Mouse (Mus musculus) liver, embryonic 12.5 days (tissue): ENCODE measurements around the gene Gm47995. TPM values are rescaled to one million over a fixed set of nuclear protein-coding genes. Genes with fewer than 3 reads are reported as not detected.

Experiments used
- ATAC-seq: fragments of 200-750 bp; cut with Nextera tagmentation; 2 replicates; pipeline ENCODE4 v1.8.0; 2017; ENCODE audit warnings: moderate number of reproducible peaks, mild to moderate bottlenecking, moderate library complexity
- H3K27ac ChIP-seq: fragments of 300-500 bp; sonication (generic); 2 replicates; pipeline ENCODE4 v1.5.1; 2016; ENCODE audit warnings: mild to moderate bottlenecking
- H3K27me3 ChIP-seq: fragments of 300-500 bp; sonication (generic); replicated peaks from 2 replicates; pipeline ENCODE4 v1.6.1; 2016; ENCODE audit warnings: mild to moderate bottlenecking, moderate library complexity
- H3K36me3 ChIP-seq: fragments of 300-500 bp; sonication (generic); 2 replicates; pipeline ENCODE4 v1.6.1; 2016; ENCODE audit warnings: mild to moderate bottlenecking, moderate library complexity
- H3K4me1 ChIP-seq: fragments of 300-500 bp; sonication (generic); 2 replicates; pipeline ENCODE4 v1.6.1; 2016
- H3K4me2 ChIP-seq: fragments of 300-500 bp; sonication (generic); 2 replicates; pipeline ENCODE4 v1.6.1; 2016; ENCODE audit warnings: mild to moderate bottlenecking, moderate library complexity
- H3K4me3 ChIP-seq: fragments of 300-500 bp; sonication (generic); 2 replicates; pipeline ENCODE4 v1.5.1; 2016; ENCODE audit warnings: mild to moderate bottlenecking, moderate library complexity
- H3K9ac ChIP-seq: fragments of 300-500 bp; sonication (generic); 2 replicates; pipeline ENCODE4 v1.6.1; 2016; ENCODE audit warnings: mild to moderate bottlenecking, moderate library complexity
- H3K9me3 ChIP-seq: fragments of 300-500 bp; sonication (generic); replicated peaks from 2 replicates; pipeline ENCODE4 v1.6.1; 2016; ENCODE audit warnings: mild to moderate bottlenecking, moderate library complexity
- WGBS: fragments of 180-500 bp; shearing (Covaris S2); methylation state at CpG from one replicate; pipeline ENCODE4 v1.1.7; 2016; ENCODE audit not compliant: insufficient replicate concordance; 5-methylcytosine and 5-hydroxymethylcytosine counted together
- polyA plus RNA-seq: library from polyadenylated mRNA; unstranded; fragments of >200 nt; fragmentation: Nextera tagmentation; extraction: Ambion mirVana; gene quantifications from 2 replicates; pipeline ENCODE4 v1.2.1, GENCODE M21; 2016

The Gm47995 gene
- polyA plus RNA-seq, 1 experiment from 2014 or later, result 0.85 TPM

- no peaks in the 10 kb centered on the region for H3K9me3 ChIP-seq
- H3K36me3 ChIP-seq, result no peaks in the 10 kb centered on the region
- peaks cover 30% of the 10 kb centered on the region for H3K4me1 ChIP-seq
- no peak overlapping the region for H3K4me2 ChIP-seq
- 35% methylated on average over 3 of the region's 3 CpGs for WGBS
- no peak overlapping the region for H3K9ac ChIP-seq
- peak; percentile 54; the same call in 1 of the 2 replicates for ATAC-seq
- 0 out of 2 replicates have a peak, but pooled peaks cover 4% of the 10 kb centered on the region for H3K27me3 ChIP-seq
- H3K4me3 ChIP-seq, result no peak overlapping the region
- peak overlapping the region; percentile 42; the same call in 1 of the 2 replicates for H3K27ac ChIP-seq
These were observed 18.2 kb downstream of the Gm47995 start for GRCm38 (mm10) chr1:151216417-151216816.

- ATAC-seq, result no peak
- H3K4me2 ChIP-seq, result no peak overlapping the region
- 0 out of 2 replicates have a peak, but pooled peaks cover 2% of the 10 kb centered on the region for H3K27me3 ChIP-seq
- no peaks in the 10 kb centered on the region for H3K36me3 ChIP-seq
- H3K4me3 ChIP-seq, result no peak overlapping the region
- 82% methylated on average over 5 of the region's 5 CpGs for WGBS
- H3K27ac ChIP-seq, result no peak overlapping the region
- no peaks in the 10 kb centered on the region for H3K9me3 ChIP-seq
- H3K4me1 ChIP-seq, result peaks cover 25% of the 10 kb centered on the region
- H3K9ac ChIP-seq, result no peak overlapping the region
These were observed 20.8 kb downstream of the Gm47995 start for GRCm38 (mm10) chr1:151219045-151219444.

GRCm38 (mm10) chr1:151220098-151220497 is 21.9 kb downstream of the Gm47995 start:
- WGBS, result 72% methylated on average over 7 of the region's 7 CpGs
- H3K9me3 ChIP-seq, result no peaks in the 10 kb centered on the region
- H3K36me3 ChIP-seq, result no peaks in the 10 kb centered on the region
- ATAC-seq, result no peak
- no peak overlapping the region for H3K9ac ChIP-seq
- no peak overlapping the region for H3K4me3 ChIP-seq
- no peaks in the 10 kb centered on the region for H3K27me3 ChIP-seq
- H3K27ac ChIP-seq, result no peak overlapping the region
- H3K4me1 ChIP-seq, result peaks cover 20% of the 10 kb centered on the region
- H3K4me2 ChIP-seq, result no peak overlapping the region

- H3K27ac ChIP-seq, result no peak overlapping the region
- H3K9me3 ChIP-seq, result no peaks in the 10 kb centered on the region
- no peak overlapping the region for H3K4me3 ChIP-seq
- no peaks in the 10 kb centered on the region for H3K36me3 ChIP-seq
- ATAC-seq, result no peak
- peaks cover 2% of the 10 kb centered on the region; the same call in 1 of the 2 replicates for H3K4me1 ChIP-seq
- WGBS, result 72% methylated on average over 10 of the region's 10 CpGs
- no peak overlapping the region for H3K4me2 ChIP-seq
- H3K27me3 ChIP-seq, result no peaks in the 10 kb centered on the region; the same call in 1 of the 2 replicates
- no peak overlapping the region for H3K9ac ChIP-seq
These were observed 24.5 kb downstream of the Gm47995 start for GRCm38 (mm10) chr1:151222561-151223267.

GRCm38 (mm10) chr1:151223377-151223776 is 25.1 kb downstream of the Gm47995 start:
- Histone ChIP-seq H3K4me3 (no peak overlapping the region), H3K36me3 (no peaks in the 10 kb centered on the region), H3K27me3 (no peaks in the 10 kb centered on the region; the same call in 1 of the 2 replicates), H3K27ac (no peak overlapping the region), H3K4me2 (no peak overlapping the region), H3K4me1 (no peaks in the 10 kb centered on the region), H3K9ac (no peak overlapping the region), H3K9me3 (no peaks in the 10 kb centered on the region)
- WGBS, result 53% methylated on average over 1 of the region's 1 CpGs
- no peak for ATAC-seq

- WGBS, result 70% methylated on average over 1 of the region's 1 CpGs
- Histone ChIP-seq H3K27ac (no peak overlapping the region), H3K4me3 (no peak overlapping the region), H3K27me3 (no peaks in the 10 kb centered on the region; the same call in 1 of the 2 replicates), H3K4me2 (no peak overlapping the region), H3K4me1 (no peaks in the 10 kb centered on the region), H3K9ac (no peak overlapping the region), H3K9me3 (no peaks in the 10 kb centered on the region), H3K36me3 (no peaks in the 10 kb centered on the region)
- no peak for ATAC-seq
These were observed 26.3 kb downstream of the Gm47995 start for GRCm38 (mm10) chr1:151224536-151224935.

GRCm38 (mm10) chr1:151227506-151227905 is 29.3 kb downstream of the Gm47995 start:
- no peak overlapping the region for H3K27ac ChIP-seq
- H3K4me3 ChIP-seq, result no peak overlapping the region
- ATAC-seq, result no peak
- no peaks in the 10 kb centered on the region for H3K36me3 ChIP-seq
- no peak overlapping the region for H3K4me2 ChIP-seq
- no peaks in the 10 kb centered on the region for H3K9me3 ChIP-seq
- H3K4me1 ChIP-seq, result no peaks in the 10 kb centered on the region
- 66% methylated on average over 8 of the region's 8 CpGs for WGBS
- H3K9ac ChIP-seq, result no peak overlapping the region
- H3K27me3 ChIP-seq, result no peaks in the 10 kb centered on the region; the same call in 1 of the 2 replicates

GRCm38 (mm10) chr1:151228320-151228989 is 30.2 kb downstream of the Gm47995 start:
- ATAC-seq, result no peak
- 63% methylated on average over 1 of the region's 1 CpGs for WGBS

GRCm38 (mm10) chr1:151232346-151232745 is 34.1 kb downstream of the Gm47995 start:
- H3K9ac ChIP-seq, result no peak overlapping the region
- no peaks in the 10 kb centered on the region for H3K9me3 ChIP-seq
- H3K4me2 ChIP-seq, result no peak overlapping the region
- H3K36me3 ChIP-seq, result no peaks in the 10 kb centered on the region
- no peak for ATAC-seq
- no peak overlapping the region for H3K4me3 ChIP-seq
- H3K4me1 ChIP-seq, result no peaks in the 10 kb centered on the region
- no peak overlapping the region for H3K27ac ChIP-seq
- WGBS, result 64% methylated on average over 3 of the region's 3 CpGs
- H3K27me3 ChIP-seq, result 0 out of 2 replicates have a peak, but pooled peaks cover 2% of the 10 kb centered on the region

More at GRCm38 (mm10) chr1:151228320-151228989, 30.2 kb downstream of the Gm47995 start:
- no peaks in the 10 kb centered on the region for H3K36me3 ChIP-seq
- no peaks in the 10 kb centered on the region for H3K9me3 ChIP-seq
- H3K4me3 ChIP-seq, result no peak overlapping the region
- no peaks in the 10 kb centered on the region; the same call in 1 of the 2 replicates for H3K27me3 ChIP-seq
- no peak overlapping the region for H3K9ac ChIP-seq
- no peaks in the 10 kb centered on the region for H3K4me1 ChIP-seq
- H3K4me2 ChIP-seq, result no peak overlapping the region
- H3K27ac ChIP-seq, result no peak overlapping the region

- Histone ChIP-seq H3K4me1 (peaks cover 7% of the 10 kb centered on the region; the same call in 1 of the 2 replicates), H3K9me3 (no peaks in the 10 kb centered on the region), H3K36me3 (no peaks in the 10 kb centered on the region), H3K4me3 (no peak overlapping the region), H3K27ac (no peak overlapping the region), H3K9ac (no peak overlapping the region), H3K4me2 (no peak overlapping the region), H3K27me3 (0 out of 2 replicates have a peak, but pooled peaks cover 2% of the 10 kb centered on the region)
- ATAC-seq, result no peak
- WGBS, result 57% methylated on average over 3 of the region's 3 CpGs
These were observed 35.5 kb downstream of the Gm47995 start for GRCm38 (mm10) chr1:151233756-151234155.

GRCm38 (mm10) chr1:151235574-151235973 is 37.3 kb downstream of the Gm47995 start:
- Histone ChIP-seq H3K27ac (no peak overlapping the region), H3K36me3 (no peaks in the 10 kb centered on the region), H3K4me2 (no peak overlapping the region), H3K9me3 (no peaks in the 10 kb centered on the region), H3K9ac (no peak overlapping the region), H3K27me3 (0 out of 2 replicates have a peak, but pooled peaks cover 2% of the 10 kb centered on the region), H3K4me3 (no peak overlapping the region), H3K4me1 (peaks cover 10% of the 10 kb centered on the region; the same call in 1 of the 2 replicates)
- WGBS, result 62% methylated on average over 2 of the region's 2 CpGs
- no peak for ATAC-seq
